Mouse (Mus musculus) heart, postnatal 0 days (tissue): ENCODE measurements around the gene Eid2. TPM values are rescaled to one million over a fixed set of nuclear protein-coding genes. Genes with fewer than 3 reads are reported as not detected.

ENCODE experiments used
- ATAC-seq: fragments of 200-750 bp; cut with Nextera tagmentation; 2 replicates; pipeline ENCODE4 v1.8.0; 2017; ENCODE audit warnings: low read depth, moderate number of reproducible peaks, moderate library complexity; ENCODE audit not compliant: insufficient read depth
- DNase-seq: peaks from one replicate; pipeline ENCODE4 v3.0.0-alpha.2; 2016; ENCODE audit warnings: low spot score
- H3K27ac ChIP-seq: fragments of 300-500 bp; sonication (generic); 2 replicates; pipeline ENCODE4 v1.5.1; 2014; ENCODE audit warnings: low read depth, mild to moderate bottlenecking
- H3K27me3 ChIP-seq: fragments of 300-500 bp; sonication (generic); 2 replicates; pipeline ENCODE4 v1.6.1; 2014; ENCODE audit warnings: low read length, mixed read lengths; ENCODE audit not compliant: control insufficient read depth, insufficient read depth
- H3K36me3 ChIP-seq: fragments of 300-500 bp; sonication (generic); replicated peaks from 2 replicates; pipeline ENCODE4 v1.6.1; 2014; ENCODE audit warnings: low read length, mixed read lengths; ENCODE audit not compliant: control insufficient read depth, insufficient read depth
- H3K4me1 ChIP-seq: fragments of 300-500 bp; sonication (generic); 2 replicates; pipeline ENCODE4 v1.6.1; 2014; ENCODE audit warnings: antibody characterized with exemption; ENCODE audit not compliant: control insufficient read depth, insufficient read depth
- H3K4me2 ChIP-seq: fragments of 300-500 bp; sonication (generic); 2 replicates; pipeline ENCODE4 v1.6.1; 2014; ENCODE audit warnings: low read depth, mild to moderate bottlenecking, low read length, moderate library complexity
- H3K4me3 ChIP-seq: fragments of 300-500 bp; sonication (generic); 2 replicates; pipeline ENCODE4 v1.5.1; 2014; ENCODE audit warnings: low read depth, low read length
- H3K9ac ChIP-seq: fragments of 300-500 bp; sonication (generic); replicated peaks from 2 replicates; pipeline ENCODE4 v1.6.1; 2014; ENCODE audit warnings: low read depth, low read length, mixed read lengths
- H3K9me3 ChIP-seq: fragments of 300-500 bp; sonication (generic); replicated peaks from 2 replicates; pipeline ENCODE4 v1.6.1; 2016; ENCODE audit warnings: low read length; ENCODE audit not compliant: control insufficient read depth
- CTCF ChIP-seq: IDR thresholded peaks from 2 replicates; pipeline ENCODE4 v1.5.1; 2016; ENCODE audit warnings: antibody characterized with exemption, control low read depth, low read depth
- EP300 ChIP-seq: IDR thresholded peaks from 2 replicates; pipeline ENCODE4 v1.6.1; 2016; ENCODE audit warnings: antibody characterized with exemption, low read depth
- WGBS: fragments of 180-500 bp; shearing (Covaris S2); extraction: QIAGEN DNeasy Blood & Tissue Kit; methylation state at CpG from one replicate; pipeline ENCODE4 v1.1.7; 2014; 5-methylcytosine and 5-hydroxymethylcytosine counted together
- polyA plus RNA-seq: library from polyadenylated mRNA; unstranded; fragments of >200 nt; fragmentation: Nextera tagmentation; extraction: Ambion mirVana; gene quantifications from 2 replicates; pipeline ENCODE4 v1.2.1, GENCODE M21; 2015
- total RNA-seq: library from RNA; depleted of rRNA; stranded (reverse); fragments of >200 nt; gene quantifications from 2 replicates; pipeline ENCODE4 v1.2.3, GENCODE M21; 2014; ENCODE audit warnings: low replicate concordance

Eid2 gene
- total and polyA plus RNA-seq, 2 experiments from 2014 or later, result 1.4 to 18.2 TPM

DNA sequence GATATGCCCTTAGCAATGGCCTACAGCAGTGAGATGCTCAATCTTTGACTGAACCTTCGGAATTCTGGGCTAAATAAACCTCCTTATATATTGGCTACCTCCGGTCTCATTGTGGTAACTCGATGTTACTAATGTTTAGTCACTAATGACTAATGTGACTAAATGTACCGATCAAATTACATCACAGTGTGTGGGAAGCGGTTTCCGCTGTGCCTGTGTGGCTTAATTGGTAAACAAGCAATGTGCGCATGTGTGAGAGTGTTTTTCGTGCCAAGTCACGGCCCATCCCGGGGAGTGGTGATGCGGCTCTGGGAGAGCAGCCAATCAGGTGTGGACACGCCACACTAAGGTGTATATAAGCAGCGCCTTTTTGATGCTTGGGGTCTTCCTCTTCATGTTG, 2.3 kb upstream of the Eid2 start:
- ATAC-seq, result no peak
- H3K4me3 ChIP-seq, result no peak overlapping the region
- no peaks in the 10 kb centered on the region for H3K27me3 ChIP-seq
- no peak overlapping the region for H3K9ac ChIP-seq
- TF ChIP-seq EP300 (no peak), CTCF (no peak)
- 84% methylated on average over 13 of the region's 13 CpGs for WGBS
- no peak overlapping the region for H3K27ac ChIP-seq
- H3K36me3 ChIP-seq, result no peaks in the 10 kb centered on the region
- DNase-seq, result no peak
- no peaks in the 10 kb centered on the region for H3K9me3 ChIP-seq
- H3K4me2 ChIP-seq, result no peak overlapping the region
- H3K4me1 ChIP-seq, result peaks cover 6% of the 10 kb centered on the region; the same call in 1 of the 2 replicates

DNA sequence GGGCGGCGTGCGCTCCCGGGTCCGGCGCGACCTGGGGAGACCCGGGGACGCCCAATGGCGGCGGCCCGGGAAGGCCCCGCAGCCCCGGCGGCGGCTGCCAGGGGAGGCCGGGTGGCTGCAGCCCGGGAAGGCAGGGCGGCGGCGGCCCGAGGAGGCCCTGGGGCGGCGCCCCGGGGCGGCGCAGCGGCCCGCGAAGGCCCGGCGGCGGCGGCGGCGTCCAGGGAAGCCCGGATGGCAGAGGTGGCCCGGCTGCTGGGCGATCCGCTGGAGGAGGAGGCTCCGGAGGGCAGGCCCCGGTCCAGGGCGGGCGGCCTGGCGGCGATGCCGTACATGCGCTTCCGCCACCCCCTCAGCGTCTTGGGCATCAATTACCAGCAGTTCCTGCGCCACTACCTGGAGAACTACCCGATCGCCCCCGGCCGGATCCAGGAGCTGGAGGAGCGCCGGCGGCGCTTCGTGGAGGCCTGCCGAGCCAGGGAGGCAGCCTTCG, 406 bp downstream of the Eid2 start:
- Histone ChIP-seq H3K27ac (peak overlapping the region; percentile 88), H3K27me3 (no peaks in the 10 kb centered on the region), H3K4me1 (peaks cover 6% of the 10 kb centered on the region; the same call in 1 of the 2 replicates), H3K36me3 (0 out of 2 replicates have a peak, but pooled peaks cover 4% of the 10 kb centered on the region), H3K9me3 (no peaks in the 10 kb centered on the region), H3K4me3 (peak overlapping the region; percentile 90), H3K4me2 (peak overlapping the region; percentile 92), H3K9ac (peak overlapping the region; percentile 95)
- ATAC-seq (peak; percentile 75), DNase-seq (peak; percentile 13)
- TF ChIP-seq EP300 (no peak), CTCF (no peak)
- 0% methylated on average over 42 of the region's 62 CpGs for WGBS

DNA sequence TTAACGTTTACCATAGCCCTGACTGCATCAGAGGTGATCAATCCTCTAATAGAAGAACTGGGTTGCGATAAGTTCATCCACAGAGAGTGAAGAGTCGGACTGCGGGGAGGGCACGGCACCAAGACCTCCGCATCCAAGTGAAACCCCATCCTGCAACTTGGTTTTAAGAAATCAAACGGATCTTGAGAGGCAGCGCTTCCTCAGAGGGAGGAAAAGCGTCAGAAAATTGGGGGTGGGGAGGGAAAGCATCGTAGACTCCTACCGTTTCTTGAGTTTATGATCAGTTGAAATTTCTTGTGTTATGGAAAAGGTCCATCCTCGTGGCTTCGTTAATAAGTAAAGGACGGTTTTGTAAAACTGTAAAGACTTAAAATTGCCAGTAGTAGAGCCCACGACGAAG, 895 bp downstream of the Eid2 start:
- Histone ChIP-seq H3K27ac (peak overlapping the region; percentile 88; the same call in 1 of the 2 replicates), H3K4me3 (peak overlapping the region; percentile 90), H3K4me1 (peaks cover 6% of the 10 kb centered on the region; the same call in 1 of the 2 replicates), H3K9ac (peak overlapping the region; percentile 95), H3K36me3 (0 out of 2 replicates have a peak, but pooled peaks cover 4% of the 10 kb centered on the region), H3K27me3 (no peaks in the 10 kb centered on the region), H3K9me3 (no peaks in the 10 kb centered on the region), H3K4me2 (peak overlapping the region; percentile 92)
- 36% methylated on average over 16 of the region's 16 CpGs for WGBS
- TF ChIP-seq EP300 (no peak), CTCF (no peak)
- ATAC-seq (no peak), DNase-seq (peak; percentile 7)

DNA sequence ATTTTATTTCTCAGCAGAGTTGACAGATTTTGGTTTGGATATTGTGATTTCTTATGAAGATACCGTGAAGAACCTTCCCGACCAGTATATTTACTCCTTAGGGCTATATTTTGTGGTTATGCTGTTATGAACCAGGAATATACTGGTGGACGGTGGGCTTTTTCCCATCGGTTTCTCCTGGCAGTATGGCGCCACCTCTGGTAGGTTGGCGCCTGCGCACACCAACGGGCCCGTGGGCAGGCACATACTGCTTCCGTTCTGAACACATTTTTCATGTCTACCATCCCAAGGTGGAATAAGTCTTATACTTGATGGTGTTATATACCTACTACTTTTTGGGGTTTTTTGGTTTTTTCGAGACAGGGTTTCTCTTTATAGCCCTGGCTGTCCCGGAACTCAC, 1.7 kb downstream of the Eid2 start:
- no peak overlapping the region for H3K27ac ChIP-seq
- ATAC-seq (no peak), DNase-seq (no peak)
- H3K9ac ChIP-seq, result no peak overlapping the region
- H3K9me3 ChIP-seq, result no peaks in the 10 kb centered on the region
- H3K4me3 ChIP-seq, result no peak overlapping the region
- H3K36me3 ChIP-seq, result 0 out of 2 replicates have a peak, but pooled peaks cover 4% of the 10 kb centered on the region
- H3K27me3 ChIP-seq, result no peaks in the 10 kb centered on the region
- H3K4me2 ChIP-seq, result no peak overlapping the region
- peaks cover 6% of the 10 kb centered on the region; the same call in 1 of the 2 replicates for H3K4me1 ChIP-seq
- WGBS, result 90% methylated on average over 12 of the region's 12 CpGs
- TF ChIP-seq CTCF (no peak), EP300 (no peak)

DNA sequence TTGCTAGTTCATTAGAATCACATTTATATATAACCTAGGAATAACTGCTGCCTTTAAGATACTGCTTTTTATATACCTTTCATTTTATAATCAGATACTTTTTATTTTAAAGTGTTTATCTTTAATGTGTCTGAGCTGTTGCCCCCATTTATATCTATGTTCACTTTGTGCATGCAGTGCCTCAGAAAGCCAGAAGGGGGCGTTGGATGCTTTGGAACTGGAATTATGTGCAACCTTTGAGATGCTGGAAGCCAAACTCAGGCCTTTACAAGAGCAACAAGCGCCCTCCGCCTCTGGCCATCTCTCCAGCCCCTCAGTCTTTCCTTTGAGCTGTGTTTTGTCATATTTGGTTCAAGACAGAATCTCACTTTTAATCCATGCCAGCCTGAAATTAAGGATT, 4.1 kb downstream of the Eid2 start:
- no peak for TF ChIP-seq EP300
- TF ChIP-seq CTCF, result no peak
- 78% methylated on average over 3 of the region's 3 CpGs for WGBS
- no peak for ATAC-seq

DNA sequence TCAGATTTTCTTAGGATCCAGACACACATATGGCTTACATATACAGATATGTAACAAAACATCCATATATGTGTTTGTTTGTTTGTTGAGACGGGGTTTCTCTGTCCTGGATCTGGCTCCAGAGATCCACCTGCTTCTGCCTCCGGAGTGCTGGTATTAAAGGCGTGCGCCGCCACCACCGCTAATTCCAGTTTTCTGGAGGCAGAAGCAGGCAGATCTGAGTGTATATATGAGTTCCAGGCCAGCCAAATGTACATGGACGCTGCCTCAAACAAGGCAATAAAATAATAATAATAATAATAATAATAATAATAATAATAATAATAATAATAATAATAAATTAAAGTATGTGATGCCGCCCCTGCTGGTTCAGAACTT, 9.5 kb downstream of the Eid2 start:
- H3K27ac ChIP-seq, result no peak overlapping the region
- H3K36me3 ChIP-seq, result no peaks in the 10 kb centered on the region
- 55% methylated on average over 8 of the region's 8 CpGs for WGBS
- H3K9me3 ChIP-seq, result no peaks in the 10 kb centered on the region
- H3K4me1 ChIP-seq, result peaks cover 8% of the 10 kb centered on the region
- no peaks in the 10 kb centered on the region for H3K27me3 ChIP-seq
- no peak overlapping the region for H3K4me2 ChIP-seq
- ATAC-seq (no peak), DNase-seq (no peak)
- H3K9ac ChIP-seq, result no peak overlapping the region
- no peak for TF ChIP-seq CTCF
- TF ChIP-seq EP300, result no peak
- H3K4me3 ChIP-seq, result no peak overlapping the region

More for the DNA sequence above, 4.1 kb downstream of the Eid2 start:
- Histone ChIP-seq H3K4me1 (peaks cover 6% of the 10 kb centered on the region; the same call in 1 of the 2 replicates), H3K9ac (no peak overlapping the region), H3K27me3 (no peaks in the 10 kb centered on the region), H3K9me3 (no peaks in the 10 kb centered on the region), H3K36me3 (0 out of 2 replicates have a peak, but pooled peaks cover 4% of the 10 kb centered on the region), H3K4me3 (no peak overlapping the region), H3K27ac (no peak overlapping the region), H3K4me2 (no peak overlapping the region)
- DNase-seq, result no peak
